Mouse (Mus musculus) frontal cortex, postnatal 36 days (tissue): ENCODE results near the gene Rabep1.
A peak's percentile ranks its signal among the peaks of the same experiment; 100 is the strongest.
"Not testable (repeated sequence)": the region's sequence is repeated elsewhere in the genome, so short reads cannot be mapped to it uniquely, and the experiment has no call there.

Experiments used
- DNase-seq, 2 experiments: peaks; one replicate each; pipeline ENCODE4 v3.0.0; 2022; ENCODE audit warnings: low spot score in 2 of 2

Rabep1 gene

DNA sequence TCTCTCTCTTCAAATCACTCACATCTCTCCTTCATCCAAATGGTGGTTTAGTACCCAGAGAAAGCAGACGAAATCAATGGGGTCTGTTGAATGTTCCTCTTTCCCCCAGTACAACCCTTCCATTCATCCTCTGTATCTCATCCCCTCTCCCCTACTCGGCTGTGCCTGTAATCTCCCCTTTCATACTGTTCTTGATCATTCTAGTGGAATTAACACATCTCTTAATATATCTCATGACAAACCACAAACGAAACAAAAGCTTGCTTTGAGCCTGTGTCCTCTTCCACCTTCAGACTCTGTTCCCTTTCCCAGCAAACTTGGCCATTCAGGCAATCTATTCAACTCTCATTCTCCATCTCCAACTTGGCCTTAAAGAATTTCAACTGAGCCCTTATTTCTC is 13.4 kb upstream of the Rabep1 start:
- DNase-seq: no peak

DNA sequence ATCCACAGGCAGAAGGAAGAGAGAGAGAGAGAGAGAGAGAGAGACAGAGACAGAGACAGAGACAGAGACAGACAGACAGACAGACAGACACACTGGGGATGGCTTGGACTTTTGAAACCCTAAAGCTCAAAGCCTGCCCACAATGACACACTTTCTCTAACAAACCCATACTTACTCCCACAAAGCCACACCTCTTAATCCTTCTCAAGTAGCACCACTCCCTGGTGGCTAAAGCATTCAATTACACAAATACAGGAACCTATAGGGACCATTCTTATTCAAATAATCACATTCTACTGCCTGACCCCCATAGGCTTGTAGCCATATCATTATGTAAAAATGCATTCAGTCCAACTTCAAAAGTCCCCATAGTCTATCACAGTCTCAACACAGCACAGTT is 11.2 kb upstream of the Rabep1 start:
- DNase-seq: no peak

DNA sequence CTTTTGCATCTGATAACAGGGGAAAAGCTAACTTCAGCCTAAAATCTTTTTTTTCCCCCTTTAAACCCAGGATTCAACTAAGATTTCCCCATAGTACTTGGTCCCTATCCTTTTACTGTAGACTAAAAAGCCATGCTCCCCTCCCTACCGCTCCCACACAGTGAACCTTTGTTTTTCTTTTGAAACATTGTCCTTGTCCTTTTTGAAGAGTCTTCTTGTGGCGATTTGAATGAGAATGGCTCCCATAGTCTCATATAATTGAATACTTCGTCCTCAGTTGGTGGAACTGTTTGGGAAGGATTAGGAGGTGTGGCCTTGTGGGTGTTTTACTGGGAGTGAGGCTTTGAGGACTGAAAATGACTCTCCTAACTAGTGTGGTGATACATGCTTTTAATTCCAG is 10.7 kb upstream of the Rabep1 start:
- DNase-seq: no peak

DNA sequence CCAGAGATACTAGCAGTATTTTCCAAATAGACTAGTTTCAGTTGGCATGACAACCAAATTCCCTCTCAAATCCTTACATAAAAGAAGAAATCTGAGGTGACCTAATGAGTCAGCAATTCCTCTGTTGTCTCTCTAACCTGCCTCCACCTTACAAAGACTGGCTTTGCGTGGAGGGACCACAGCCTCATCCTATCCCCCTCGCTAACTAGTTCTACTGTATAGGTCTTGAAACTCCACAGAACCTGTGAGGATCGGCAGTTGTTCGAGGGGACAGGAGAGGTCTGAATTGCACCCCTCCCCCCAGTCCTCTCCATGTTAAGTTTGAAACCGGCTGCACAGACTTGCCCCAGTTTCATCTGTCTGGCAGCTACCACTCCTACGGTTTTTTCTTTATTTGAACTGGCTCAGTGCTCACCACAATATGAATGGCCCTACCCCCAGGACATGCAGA is 9.2 kb upstream of the Rabep1 start:
- peak; percentile 42 to 55 for DNase-seq

DNA sequence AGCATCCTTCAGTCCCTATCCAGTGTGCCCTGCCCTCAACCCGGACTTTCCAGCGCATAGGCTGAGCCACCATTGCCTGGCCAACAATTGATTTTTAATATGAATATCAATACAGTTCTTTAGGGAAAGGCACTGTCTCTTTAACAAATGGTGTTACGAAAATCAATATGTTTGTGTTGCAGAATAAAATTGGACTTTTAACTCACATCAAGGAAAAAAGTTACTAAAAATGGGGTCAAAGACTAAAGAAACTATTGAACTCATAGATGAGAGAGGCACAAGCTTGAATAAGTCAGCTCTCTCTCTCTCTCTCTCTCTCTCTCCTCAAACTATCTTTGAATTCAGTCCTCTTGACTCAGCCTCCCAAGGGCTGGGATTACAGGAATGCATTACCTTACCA is 7.5 kb upstream of the Rabep1 start:
- DNase-seq: no peak

DNA sequence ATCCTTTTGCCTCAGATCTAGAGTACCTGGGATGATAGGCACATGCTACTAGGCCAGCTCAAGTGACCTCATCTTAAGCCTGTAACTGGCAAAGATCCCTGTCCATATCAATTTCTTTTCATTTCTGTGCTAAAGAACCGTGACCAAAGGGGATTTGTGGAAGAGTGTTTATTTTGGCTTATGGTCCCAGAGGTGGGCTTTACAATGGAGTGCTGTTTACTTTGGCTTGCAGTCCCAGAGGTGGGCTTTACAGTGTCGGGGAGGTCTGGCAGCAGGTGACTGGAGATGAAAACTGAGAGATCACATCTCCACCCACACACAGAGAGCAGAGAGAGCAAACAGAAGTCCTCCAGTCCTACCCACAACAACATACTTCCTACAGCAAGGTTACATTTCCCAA is 6.0 kb upstream of the Rabep1 start:
- no peak for DNase-seq

DNA sequence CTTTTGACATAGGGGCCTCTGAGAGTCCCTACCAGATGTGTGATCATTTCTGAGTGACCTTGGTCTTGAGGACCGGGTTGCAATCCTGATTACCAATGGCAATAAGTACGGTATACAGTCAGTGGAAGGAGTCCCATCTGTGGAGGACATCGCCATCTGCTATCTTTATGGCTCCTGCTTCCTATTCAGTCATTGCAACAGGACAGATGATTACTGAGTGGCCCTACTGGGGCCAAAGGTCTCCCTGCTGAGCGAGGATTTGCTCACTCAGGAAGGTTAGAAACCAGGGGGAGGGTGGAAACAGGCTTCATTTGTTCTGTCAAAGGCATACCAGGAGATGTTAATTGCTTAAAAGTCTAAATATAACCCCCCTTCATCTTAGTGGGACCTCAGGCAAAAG is 1.6 kb upstream of the Rabep1 start:
- DNase-seq: no peak

DNA sequence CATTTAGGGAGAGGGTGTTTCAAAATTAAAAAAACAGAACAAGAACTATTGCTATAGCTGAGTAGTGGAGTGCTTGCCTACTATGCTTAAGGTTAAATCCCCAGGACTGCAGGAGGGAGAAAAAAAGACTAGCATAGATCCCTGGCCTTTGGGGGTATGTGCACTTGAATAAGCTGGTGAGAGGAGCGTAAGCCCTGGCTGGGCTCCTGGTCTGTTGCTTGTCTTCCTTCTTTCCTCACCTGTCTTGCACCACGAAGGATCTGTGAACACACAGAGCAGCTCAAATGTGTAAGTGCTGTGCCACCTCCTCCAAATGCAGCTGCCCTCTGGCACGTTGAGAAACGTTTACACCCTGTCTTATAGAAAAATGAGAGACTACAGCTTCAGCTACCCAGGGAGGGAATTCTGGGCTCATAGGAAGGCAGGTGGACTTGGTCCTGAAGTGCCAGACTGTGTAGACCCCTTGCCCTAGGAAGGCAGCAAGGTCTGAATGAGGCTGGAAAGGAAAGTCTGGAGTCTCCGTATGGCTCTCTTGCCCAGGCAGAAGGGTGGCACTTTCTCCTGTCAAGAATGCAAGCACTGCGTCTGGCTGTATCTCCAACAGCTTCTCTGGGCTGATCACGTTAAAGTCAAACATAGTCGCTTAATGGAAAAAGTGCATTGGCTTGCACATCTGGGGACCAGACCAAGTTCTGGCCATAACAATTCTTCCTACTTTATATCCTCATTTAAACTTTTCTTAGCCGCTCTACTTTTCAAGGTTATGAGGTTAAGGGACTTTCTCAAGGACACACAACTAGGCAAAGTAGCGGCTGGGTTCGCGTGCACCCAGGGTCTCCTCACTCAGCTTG is 652 bp upstream of the Rabep1 start:
- DNase-seq: peak in 1 of 2 experiments; percentile 31

DNA sequence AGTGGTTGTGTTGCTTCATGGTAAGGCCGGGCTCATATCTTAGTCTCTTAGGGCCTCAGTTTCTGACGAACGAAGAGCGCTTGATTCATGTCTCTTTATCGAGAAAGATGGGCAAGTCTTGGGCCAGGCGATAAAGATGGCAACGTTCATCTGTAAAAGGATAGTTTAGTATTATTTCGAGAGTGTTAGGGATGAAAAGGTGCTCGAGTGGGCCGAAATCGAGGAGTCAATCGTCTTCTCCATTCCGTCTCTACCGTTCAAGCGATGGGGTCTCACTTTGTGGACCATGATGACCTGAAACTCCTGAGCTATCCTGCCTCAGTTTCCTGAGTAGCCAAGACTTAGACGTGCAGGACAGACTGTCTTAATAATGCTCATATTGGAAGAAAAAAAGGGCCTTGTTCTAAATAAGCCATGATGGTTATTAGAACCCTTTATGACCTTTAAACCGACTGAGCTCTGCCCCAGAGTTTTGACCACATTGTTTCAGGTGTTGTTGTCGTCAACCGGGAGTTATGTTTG is 940 bp downstream of the Rabep1 start:
- no peak for DNase-seq

DNA sequence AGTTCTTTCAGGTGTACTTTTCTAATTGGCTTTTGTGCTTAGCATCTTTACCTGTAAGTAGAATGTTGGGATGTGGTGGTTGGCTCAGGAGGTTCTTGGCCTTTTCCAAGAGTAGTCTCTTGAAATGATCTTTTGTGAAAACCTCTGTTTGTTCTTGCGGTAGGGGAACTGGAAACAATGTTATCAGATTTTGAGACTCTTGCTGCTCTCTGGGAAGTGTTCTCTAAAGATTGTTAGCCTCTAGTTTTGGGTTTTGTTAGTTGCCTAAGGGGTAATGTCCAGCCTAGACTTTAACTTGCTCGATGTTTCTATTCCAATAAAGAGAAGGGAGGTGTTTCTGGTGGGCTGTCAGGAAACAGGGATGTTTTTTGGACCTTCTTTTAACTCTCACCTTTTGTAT is 1.5 kb downstream of the Rabep1 start:
- no peak for DNase-seq

DNA sequence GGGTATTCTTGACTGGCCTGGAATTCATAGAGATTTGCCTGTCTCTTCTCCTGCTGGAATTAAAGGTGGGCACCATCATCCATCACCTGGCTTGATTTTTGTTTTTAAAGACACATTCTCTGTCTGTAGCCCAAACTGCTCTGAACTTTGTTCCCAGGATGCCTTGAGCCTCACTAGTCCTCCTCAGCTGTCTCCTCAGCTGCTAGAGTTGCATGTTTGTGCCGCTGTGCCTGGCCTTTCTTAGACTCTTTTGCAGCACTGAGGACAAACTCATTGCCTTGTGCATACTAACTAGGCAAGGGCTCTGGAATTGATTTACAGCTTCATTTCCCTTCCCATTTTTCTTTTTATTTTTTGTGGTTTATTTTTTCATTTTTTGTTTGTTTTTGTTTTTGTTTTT is 15.8 kb downstream of the Rabep1 start:
- DNase-seq: no peak

DNA sequence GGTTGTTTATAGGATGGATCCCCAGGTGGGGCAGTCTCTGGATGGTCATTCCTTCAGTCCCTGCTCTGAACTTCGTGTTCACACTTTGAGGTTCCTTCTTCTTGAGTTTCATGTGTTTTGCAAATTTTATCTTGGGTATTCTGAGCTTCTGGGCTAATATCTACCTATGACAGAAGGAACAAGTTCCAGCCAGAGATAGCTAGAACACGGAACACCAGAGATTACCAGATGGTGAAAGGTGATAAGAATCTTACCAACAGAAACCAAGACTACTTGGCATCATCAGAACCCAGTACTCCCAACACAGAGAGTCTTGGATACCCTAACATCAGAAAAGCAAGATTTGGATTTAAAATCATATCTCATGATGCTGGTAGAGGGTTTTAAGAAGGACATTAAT is 18.6 kb downstream of the Rabep1 start:
- not testable (repeated sequence) for DNase-seq

DNA sequence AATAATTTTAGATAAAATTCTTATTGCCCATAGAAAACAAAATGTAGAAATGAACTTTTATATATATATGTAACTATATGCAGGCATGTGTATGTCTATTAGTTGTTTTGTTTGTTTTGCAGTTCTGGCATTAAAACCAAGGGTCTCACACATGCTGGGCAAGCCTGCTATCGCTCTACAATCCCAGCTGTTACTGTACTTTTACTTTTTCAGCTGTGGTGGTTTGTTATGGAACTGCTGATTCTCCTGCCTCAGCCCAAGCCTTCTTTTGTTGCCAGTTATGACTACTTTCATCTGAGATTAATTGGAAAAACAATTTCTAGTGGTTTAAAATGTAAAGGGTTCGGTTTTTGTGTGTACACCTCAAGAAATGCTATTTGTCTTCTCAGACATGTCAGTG is 20.6 kb downstream of the Rabep1 start:
- no peak for DNase-seq

DNA sequence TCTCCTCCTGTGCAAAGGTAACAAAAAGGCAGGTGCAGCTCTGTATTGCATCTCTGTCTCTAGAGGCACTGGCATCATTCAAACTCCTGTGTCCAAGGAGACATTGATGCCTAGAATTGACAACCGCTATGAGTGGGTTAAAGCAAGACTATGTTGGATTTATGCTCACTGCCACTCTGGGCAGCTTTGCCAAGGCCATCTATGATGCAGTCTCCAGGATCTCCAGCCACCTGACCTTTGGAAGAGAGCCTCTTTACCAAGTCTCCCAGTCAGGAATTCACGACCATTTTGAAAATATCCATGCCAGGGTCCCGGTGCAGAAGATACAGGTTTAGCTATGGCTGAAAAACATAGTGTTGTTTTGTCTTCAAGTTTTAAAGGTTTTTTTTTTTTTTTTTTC is 24.7 kb downstream of the Rabep1 start:
- DNase-seq: no peak

DNA sequence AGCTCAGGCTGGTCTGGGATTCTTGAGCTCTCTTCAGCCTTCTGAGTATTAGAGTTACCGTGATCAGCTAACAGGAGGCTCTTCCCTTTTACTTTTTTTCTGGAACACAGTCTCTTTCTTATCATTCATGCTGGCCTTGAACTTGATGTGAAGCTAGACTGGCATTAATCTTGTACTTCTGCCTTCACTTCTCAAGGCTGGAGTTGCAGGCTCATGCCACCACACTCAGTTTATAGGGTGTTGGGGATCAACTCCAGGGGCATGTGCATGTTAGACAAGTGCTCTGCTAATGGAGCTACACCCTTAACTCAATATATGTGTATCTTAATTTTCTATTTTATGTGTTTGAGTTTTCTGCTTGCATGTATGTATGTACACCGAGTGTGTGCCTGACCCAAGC is 25.2 kb downstream of the Rabep1 start:
- no peak for DNase-seq

DNA sequence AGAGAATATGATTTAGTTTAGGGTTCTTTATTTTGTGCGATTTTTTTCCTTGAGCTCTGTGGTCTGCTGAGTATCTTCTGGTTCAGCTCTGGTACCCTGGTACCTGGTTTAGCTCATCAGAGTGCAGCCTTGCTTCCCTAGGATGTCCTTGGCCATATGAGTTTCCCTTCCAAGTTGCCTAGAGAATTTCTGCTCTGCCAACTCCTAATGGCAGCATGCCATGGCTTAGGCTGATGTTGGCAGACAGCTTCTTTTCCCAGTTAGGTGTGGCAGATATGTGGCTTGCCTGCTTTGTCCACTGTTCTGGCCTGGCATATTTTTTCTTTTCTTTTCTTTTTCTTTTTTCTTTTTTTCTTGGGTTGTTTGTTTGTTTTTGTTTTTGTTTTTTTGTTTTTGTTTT is 25.8 kb downstream of the Rabep1 start:
- DNase-seq: peak; percentile 67 to 84

DNA sequence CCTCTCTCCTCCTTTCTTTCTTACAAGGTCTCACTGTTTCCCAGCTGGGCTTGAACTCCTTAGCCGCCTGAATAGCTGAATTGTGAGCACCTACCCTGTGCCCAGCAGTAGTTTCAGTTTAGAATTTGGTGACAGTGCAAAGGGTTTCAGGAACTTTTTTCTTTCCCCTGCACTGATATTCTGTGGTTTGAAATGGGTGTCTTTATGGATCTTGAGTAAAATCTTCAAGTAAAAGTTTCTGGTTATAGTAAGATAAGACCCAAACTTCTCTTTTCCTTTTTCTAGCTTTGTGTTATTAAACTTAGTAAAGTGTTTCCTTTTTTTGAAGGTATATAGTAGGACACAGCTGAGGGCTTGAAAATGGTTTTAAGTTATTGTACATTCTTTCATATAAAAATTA is 26.5 kb downstream of the Rabep1 start:
- DNase-seq: no peak

DNA sequence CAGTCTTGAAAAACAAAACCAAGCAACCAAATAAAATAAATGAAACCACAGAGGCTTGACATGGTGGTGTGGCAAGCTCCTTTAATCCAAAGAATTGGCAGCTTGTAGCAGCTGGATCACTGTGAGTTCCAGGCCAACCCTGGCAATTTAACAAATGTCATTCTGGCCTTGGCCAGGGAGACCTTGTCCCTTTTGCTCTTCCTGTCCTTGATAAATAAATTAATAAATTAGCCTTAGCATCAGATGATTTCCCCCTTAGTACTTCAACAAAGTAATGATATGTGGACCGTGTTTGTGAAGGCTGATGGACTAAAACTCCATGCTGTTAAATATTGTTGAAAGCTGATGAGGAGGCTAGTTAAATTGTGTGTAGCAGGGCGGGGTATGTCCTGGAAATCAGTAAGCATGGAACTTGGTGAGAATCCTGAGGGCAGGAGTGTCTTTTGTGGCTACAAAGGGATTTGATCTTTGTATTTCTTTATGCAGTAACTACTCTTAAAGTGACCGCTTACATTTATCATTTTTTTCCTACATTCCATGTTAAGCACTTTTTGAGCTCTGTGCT is 27.3 kb downstream of the Rabep1 start:
- DNase-seq: no peak

DNA sequence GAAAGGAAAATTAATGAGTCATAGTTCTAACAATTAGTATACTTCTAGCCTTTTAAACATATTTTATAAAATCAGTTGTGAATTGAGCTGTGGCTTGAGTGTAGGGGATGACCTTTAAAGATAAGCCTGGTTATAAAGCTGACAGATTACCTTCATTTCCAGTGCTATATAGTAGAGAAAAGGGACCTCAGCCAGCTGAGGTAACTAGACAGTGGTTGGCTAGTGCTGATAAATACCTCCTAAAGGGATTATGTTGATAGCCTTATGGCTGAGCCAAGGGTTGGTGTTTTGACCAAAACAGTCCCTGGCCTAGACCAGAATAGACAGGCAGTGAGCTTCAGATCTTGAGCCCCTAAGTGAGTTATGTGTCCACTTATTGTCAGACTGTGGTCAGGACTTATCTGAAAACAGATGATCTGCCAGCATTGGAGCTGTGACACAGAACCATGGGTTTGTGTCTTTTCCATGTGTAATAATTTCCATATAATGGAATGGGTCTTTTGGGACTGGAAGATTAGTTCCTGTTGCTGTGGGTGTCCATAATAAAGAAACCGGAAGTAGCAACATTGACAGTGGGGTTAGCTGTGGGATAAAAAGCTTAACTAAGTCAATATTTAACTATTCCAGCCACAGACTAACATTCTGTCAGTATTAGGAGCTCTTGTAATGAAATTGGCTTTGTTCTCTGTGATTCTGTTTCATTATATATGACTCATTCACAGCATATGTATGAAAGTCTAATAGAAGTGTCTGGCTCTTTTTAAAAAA is 29.5 kb downstream of the Rabep1 start:
- no peak for DNase-seq

DNA sequence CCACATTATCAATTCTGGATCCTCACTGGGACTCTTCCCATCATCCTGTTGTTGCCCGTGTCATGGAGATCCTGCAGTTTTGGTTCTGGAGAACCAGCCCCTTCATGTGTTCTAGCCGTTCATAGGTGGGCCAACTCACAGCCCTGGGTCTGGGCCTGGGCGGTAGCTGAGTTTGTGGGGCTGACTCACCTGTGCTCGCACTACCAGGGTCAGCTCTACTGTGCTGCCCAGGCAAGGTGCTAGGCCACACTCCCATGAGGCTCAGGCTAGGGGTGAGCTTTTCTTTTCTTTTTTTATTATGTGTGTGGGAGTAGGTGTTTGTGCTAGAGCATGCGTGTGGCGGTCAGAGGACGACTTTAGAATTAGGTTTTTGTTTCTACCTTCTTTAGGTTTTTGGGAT is 33.1 kb downstream of the Rabep1 start:
- DNase-seq: no peak

DNA sequence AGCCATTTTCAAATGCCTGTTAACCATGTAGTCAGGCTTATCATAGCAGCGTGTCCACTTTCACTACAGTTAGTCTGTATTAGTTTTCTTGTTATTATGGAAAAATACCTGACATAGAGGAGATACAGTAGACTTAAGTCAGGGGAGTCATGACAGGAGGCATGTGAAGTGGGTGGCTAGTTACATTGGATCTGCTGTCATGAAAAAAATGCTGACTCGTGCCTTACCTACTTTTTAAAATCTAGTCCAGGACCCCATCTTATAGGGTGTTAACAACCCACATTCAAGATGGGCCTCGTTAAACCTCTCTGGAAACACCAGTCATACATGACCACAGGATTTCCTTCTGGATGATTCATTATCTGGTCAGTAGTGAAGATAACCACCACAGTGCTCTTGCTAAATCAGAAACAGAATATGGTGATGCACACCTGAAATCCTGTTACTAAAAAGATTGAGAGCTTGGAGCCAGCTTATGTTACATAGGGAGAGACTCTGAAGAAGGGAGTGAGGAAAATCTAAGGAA is 38.4 kb downstream of the Rabep1 start:
- DNase-seq: no peak

DNA sequence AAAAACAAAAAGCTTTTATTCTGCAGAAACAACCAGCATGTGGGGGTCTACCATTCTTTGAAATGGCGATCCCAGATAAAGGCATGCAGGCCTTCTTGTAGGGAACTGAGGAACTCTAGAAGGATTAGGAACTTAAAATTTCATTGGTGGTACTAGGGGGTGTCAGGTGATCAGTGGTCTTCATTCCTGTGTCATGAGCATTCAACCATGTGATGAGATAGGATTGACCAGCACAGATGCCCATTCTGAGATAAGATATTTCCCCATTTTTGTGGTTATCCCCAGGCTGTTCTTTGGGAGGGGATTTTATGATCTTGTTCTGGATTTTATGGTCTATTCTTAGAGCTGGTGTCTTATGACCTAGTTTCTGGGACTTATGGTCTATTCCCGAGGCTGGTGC is 46.1 kb downstream of the Rabep1 start:
- no peak for DNase-seq
